Mouse (Mus musculus) olfactory bulb, adult 2 months (tissue): ENCODE measurements around the gene Btg2.

ENCODE experiments used
- CTCF ChIP-seq: fragments of 200-500 bp; IDR thresholded peaks from 2 replicates; pipeline ENCODE4 v1.5.1; 2012; ENCODE audit warnings: low read depth, mild to moderate bottlenecking, low read length, moderate library complexity; ENCODE audit not compliant: insufficient read depth
- POLR2A ChIP-seq: fragments of 200-500 bp; IDR thresholded peaks from 2 replicates; pipeline ENCODE4 v1.6.1; 2012; ENCODE audit warnings: mild to moderate bottlenecking, low read depth, low read length, moderate library complexity; ENCODE audit not compliant: insufficient read depth

DNA sequence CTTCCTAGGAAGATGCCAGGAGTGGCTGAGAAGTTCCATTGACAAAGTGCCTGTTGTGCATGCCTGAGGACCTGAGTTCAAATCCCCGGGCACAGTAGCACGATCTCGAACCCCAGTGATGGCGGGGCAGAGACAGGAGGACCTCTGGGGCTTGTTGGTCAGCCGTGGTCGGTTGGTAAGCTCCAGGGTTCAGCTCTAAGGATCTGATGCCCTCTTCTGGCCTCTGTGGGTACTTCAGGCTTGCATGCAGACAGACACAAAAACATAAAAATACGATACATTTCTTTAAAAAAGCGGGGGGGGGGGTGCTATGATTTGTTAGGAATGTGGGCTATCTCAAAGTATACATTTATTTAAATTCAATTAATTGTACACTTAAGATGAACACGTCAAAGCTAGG, 43.3 kb upstream of the Btg2 start:
- peak; percentile 20; the same call in 1 of the 2 replicates for TF ChIP-seq CTCF
- no peak for TF ChIP-seq POLR2A
